Mouse (Mus musculus) heart, embryonic 15.5 days (tissue): ENCODE results near the gene Ikbip. TPM values are rescaled to one million over a fixed set of nuclear protein-coding genes. Genes with fewer than 3 reads are reported as not detected.

ENCODE experiments used
- ATAC-seq: fragments of 200-750 bp; cut with Nextera tagmentation; replicated peaks from 2 replicates; pipeline ENCODE4 v1.8.0; 2017; ENCODE audit warnings: low read depth, moderate TSS enrichment; ENCODE audit not compliant: insufficient number of reproducible peaks, insufficient read depth, low FRiP score
- H3K27ac ChIP-seq: fragments of 300-500 bp; sonication (generic); 2 replicates; pipeline ENCODE4 v1.5.1; 2015; ENCODE audit warnings: mild to moderate bottlenecking, inconsistent platforms
- H3K27me3 ChIP-seq: fragments of 300-500 bp; sonication (generic); 2 replicates; pipeline ENCODE4 v1.6.1; 2015; ENCODE audit warnings: inconsistent platforms
- H3K36me3 ChIP-seq: fragments of 300-500 bp; sonication (generic); 2 replicates; pipeline ENCODE4 v1.6.1; 2015; ENCODE audit warnings: mild to moderate bottlenecking, inconsistent platforms
- H3K4me1 ChIP-seq: fragments of 300-500 bp; sonication (generic); replicated peaks from 2 replicates; pipeline ENCODE4 v1.6.1; 2015; ENCODE audit warnings: inconsistent platforms
- H3K4me2 ChIP-seq: fragments of 300-500 bp; sonication (generic); 2 replicates; pipeline ENCODE4 v1.6.1; 2015; ENCODE audit warnings: inconsistent platforms, mild to moderate bottlenecking, moderate library complexity
- H3K4me3 ChIP-seq: fragments of 300-500 bp; sonication (generic); 2 replicates; pipeline ENCODE4 v1.5.1; 2015; ENCODE audit warnings: mild to moderate bottlenecking, inconsistent platforms
- H3K9ac ChIP-seq: fragments of 300-500 bp; sonication (generic); 2 replicates; pipeline ENCODE4 v1.6.1; 2015; ENCODE audit warnings: mild to moderate bottlenecking, inconsistent platforms
- H3K9me3 ChIP-seq: fragments of 300-500 bp; sonication (generic); replicated peaks from 2 replicates; pipeline ENCODE4 v1.6.1; 2016; ENCODE audit warnings: inconsistent platforms
- WGBS: fragments of 180-500 bp; shearing (Covaris S2); methylation state at CpG from one replicate; pipeline ENCODE4 v1.1.7; 2015; ENCODE audit warnings: mixed read lengths; 5-methylcytosine and 5-hydroxymethylcytosine counted together
- polyA plus RNA-seq: library from polyadenylated mRNA; unstranded; fragments of >200 nt; fragmentation: Nextera tagmentation; extraction: Ambion mirVana; gene quantifications from 2 replicates; pipeline ENCODE4 v1.2.1, GENCODE M21; 2015

Gene Ikbip
- polyA plus RNA-seq, 1 experiment from 2014 or later, result 38.4 TPM

GRCm38 (mm10) chr10:91122646-91123045 is 39.9 kb downstream of the Ikbip start:
- Histone ChIP-seq H3K27ac (peak overlapping the region; percentile 97), H3K4me1 (peaks cover 29% of the 10 kb centered on the region), H3K9me3 (no peaks in the 10 kb centered on the region), H3K9ac (peak overlapping the region; percentile 100), H3K36me3 (peaks cover 42% of the 10 kb centered on the region), H3K27me3 (no peaks in the 10 kb centered on the region), H3K4me3 (peak overlapping the region; percentile 98), H3K4me2 (peak overlapping the region; percentile 67)
- no peak for ATAC-seq
- WGBS, result 13% methylated on average over 6 of the region's 6 CpGs

GRCm38 (mm10) chr10:91123281-91123827 is 40.6 kb downstream of the Ikbip start:
- Histone ChIP-seq H3K4me2 (peak overlapping the region; percentile 67), H3K4me1 (peaks cover 29% of the 10 kb centered on the region), H3K9me3 (no peaks in the 10 kb centered on the region), H3K36me3 (peaks cover 35% of the 10 kb centered on the region), H3K27me3 (no peaks in the 10 kb centered on the region), H3K4me3 (peak overlapping the region; percentile 98), H3K27ac (peak overlapping the region; percentile 97), H3K9ac (peak overlapping the region; percentile 100)
- peak; percentile 51 for ATAC-seq
- under 1% methylated on average over 35 of the region's 44 CpGs for WGBS

GRCm38 (mm10) chr10:91123828-91124822 is 41.4 kb downstream of the Ikbip start, which contains the start of gene Slc25a3:
Slc25a3 (minus strand) TSS chr10:91124059.
- H3K9ac ChIP-seq, result peak within 1 kb of the TSS; percentile 100
- H3K4me1 ChIP-seq, result peaks cover 29% of the 10 kb centered on the region
- peak within 1 kb of the TSS; percentile 97 for H3K27ac ChIP-seq
- no peaks in the 10 kb centered on the region for H3K27me3 ChIP-seq
- H3K9me3 ChIP-seq, result no peaks in the 10 kb centered on the region
- H3K4me2 ChIP-seq, result peak within 1 kb of the TSS; percentile 67
- ATAC-seq, result peak; percentile 99
- peaks cover 28% of the 10 kb centered on the region for H3K36me3 ChIP-seq
- WGBS, result 8% methylated on average over 59 of the region's 59 CpGs
- H3K4me3 ChIP-seq, result peak within 1 kb of the TSS; percentile 98

- WGBS, result 40% methylated on average over 10 of the region's 10 CpGs
- H3K27ac ChIP-seq, result peak overlapping the region; percentile 79
Measured at GRCm38 (mm10) chr10:91126618-91127355, 44.0 kb downstream of the Ikbip start.

DNA sequence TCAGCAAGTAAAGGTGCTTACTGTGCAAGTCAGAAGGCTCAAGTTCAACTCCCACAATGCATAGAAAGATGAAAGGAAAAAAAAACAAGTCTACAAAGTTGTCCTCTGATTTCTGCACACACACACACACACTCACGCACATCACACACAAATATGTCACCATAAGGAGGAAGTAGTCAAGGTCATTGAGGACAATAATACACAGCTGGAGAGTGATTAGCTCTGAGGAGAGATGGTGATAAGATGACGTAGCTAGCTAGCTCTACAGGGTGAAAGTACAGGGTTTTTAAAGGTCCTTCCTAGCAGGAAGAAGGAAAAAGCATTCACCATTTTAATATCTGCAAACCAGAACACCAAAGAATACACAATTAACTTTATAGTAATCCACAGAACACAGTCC is 44.7 kb downstream of the Ikbip start:
- 40% methylated on average over 2 of the region's 2 CpGs for WGBS
- Histone ChIP-seq H3K27me3 (no peaks in the 10 kb centered on the region), H3K4me1 (peaks cover 15% of the 10 kb centered on the region), H3K9me3 (no peaks in the 10 kb centered on the region), H3K27ac (peak overlapping the region; percentile 79), H3K36me3 (no peaks in the 10 kb centered on the region), H3K4me2 (no peak overlapping the region), H3K9ac (no peak overlapping the region), H3K4me3 (no peak overlapping the region)
- no peak for ATAC-seq

More at GRCm38 (mm10) chr10:91126618-91127355, 44.0 kb downstream of the Ikbip start:
- H3K4me2 ChIP-seq, result peak overlapping the region; percentile 7; the same call in 1 of the 2 replicates
- H3K9ac ChIP-seq, result no peak overlapping the region
- ATAC-seq, result no peak
- no peaks in the 10 kb centered on the region for H3K27me3 ChIP-seq
- no peaks in the 10 kb centered on the region for H3K9me3 ChIP-seq
- no peak overlapping the region for H3K4me3 ChIP-seq
- peaks cover 20% of the 10 kb centered on the region for H3K4me1 ChIP-seq
- H3K36me3 ChIP-seq, result peaks cover 3% of the 10 kb centered on the region; the same call in 1 of the 2 replicates

- H3K9me3 ChIP-seq, result no peaks in the 10 kb centered on the region
- H3K27ac ChIP-seq, result no peak overlapping the region
- no peak overlapping the region for H3K4me3 ChIP-seq
- no peaks in the 10 kb centered on the region for H3K27me3 ChIP-seq
- 84% methylated on average over 1 of the region's 1 CpGs for WGBS
- H3K9ac ChIP-seq, result no peak overlapping the region
- H3K4me1 ChIP-seq, result peaks cover 10% of the 10 kb centered on the region
- no peak overlapping the region for H3K4me2 ChIP-seq
- no peak for ATAC-seq
- H3K36me3 ChIP-seq, result no peaks in the 10 kb centered on the region
Measured at GRCm38 (mm10) chr10:91128551-91129160, 45.9 kb downstream of the Ikbip start.

GRCm38 (mm10) chr10:91130792-91131191 is 48.1 kb downstream of the Ikbip start:
- Histone ChIP-seq H3K9me3 (no peaks in the 10 kb centered on the region), H3K27ac (no peak overlapping the region), H3K4me3 (no peak overlapping the region), H3K27me3 (no peaks in the 10 kb centered on the region), H3K36me3 (no peaks in the 10 kb centered on the region), H3K4me2 (no peak overlapping the region), H3K9ac (no peak overlapping the region), H3K4me1 (peaks cover 6% of the 10 kb centered on the region)
- 90% methylated on average over 3 of the region's 3 CpGs for WGBS
- ATAC-seq, result no peak

DNA sequence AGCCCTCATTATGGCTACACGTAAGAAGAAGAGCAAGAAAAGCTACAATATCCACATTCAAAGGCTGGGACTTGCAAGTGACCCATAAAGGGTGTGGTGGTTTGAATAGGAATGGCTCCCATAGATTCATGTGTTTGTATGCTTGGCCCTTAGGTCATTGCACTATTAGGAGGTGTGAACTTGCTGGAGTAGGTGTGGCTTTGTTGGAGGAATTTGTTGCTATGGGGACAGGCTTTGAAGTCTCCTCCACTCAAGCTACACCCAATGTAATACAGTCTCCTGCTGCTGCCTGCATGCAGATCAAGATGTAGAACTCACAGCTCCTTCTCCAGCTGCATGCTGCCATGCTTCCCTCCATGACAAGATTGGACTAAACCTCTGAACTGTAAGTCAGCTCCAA is 48.8 kb downstream of the Ikbip start:
- WGBS, result 74% methylated on average over 1 of the region's 1 CpGs
- H3K9ac ChIP-seq, result no peak overlapping the region

GRCm38 (mm10) chr10:91135302-91135972 is 52.7 kb downstream of the Ikbip start:
- Histone ChIP-seq H3K9me3 (no peaks in the 10 kb centered on the region), H3K36me3 (no peaks in the 10 kb centered on the region), H3K4me2 (no peak overlapping the region), H3K4me1 (peaks cover 6% of the 10 kb centered on the region; the same call in 1 of the 2 replicates), H3K27ac (no peak overlapping the region), H3K4me3 (no peak overlapping the region), H3K27me3 (no peaks in the 10 kb centered on the region), H3K9ac (no peak overlapping the region)
- 85% methylated on average over 7 of the region's 7 CpGs for WGBS
- ATAC-seq, result no peak

More for the DNA sequence above, 48.8 kb downstream of the Ikbip start:
- no peak overlapping the region for H3K27ac ChIP-seq
- H3K9me3 ChIP-seq, result no peaks in the 10 kb centered on the region
- ATAC-seq, result no peak
- no peak overlapping the region for H3K4me3 ChIP-seq
- H3K27me3 ChIP-seq, result no peaks in the 10 kb centered on the region
- H3K4me1 ChIP-seq, result peaks cover 6% of the 10 kb centered on the region
- no peaks in the 10 kb centered on the region for H3K36me3 ChIP-seq
- H3K4me2 ChIP-seq, result no peak overlapping the region

GRCm38 (mm10) chr10:91137400-91137799 is 54.7 kb downstream of the Ikbip start:
- 80% methylated on average over 9 of the region's 9 CpGs for WGBS
- H3K4me3 ChIP-seq, result no peak overlapping the region
- H3K27me3 ChIP-seq, result no peaks in the 10 kb centered on the region
- no peaks in the 10 kb centered on the region for H3K9me3 ChIP-seq
- no peaks in the 10 kb centered on the region for H3K36me3 ChIP-seq
- no peak overlapping the region for H3K4me2 ChIP-seq
- no peak overlapping the region for H3K9ac ChIP-seq
- peaks cover 6% of the 10 kb centered on the region; the same call in 1 of the 2 replicates for H3K4me1 ChIP-seq
- H3K27ac ChIP-seq, result no peak overlapping the region
- ATAC-seq, result no peak
